Mouse (Mus musculus) CD8-positive naive resting alpha-beta T cell, adult 2 months (primary cell): ENCODE measurements around the gene Ppp1r35.
"Not testable (repeated sequence)": the region's sequence is repeated elsewhere in the genome, so short reads cannot be mapped to it uniquely, and the experiment has no call there.

Experiments
- DNase-seq, 2 experiments: peaks; one replicate each; pipeline ENCODE4 v3.0.0; 2022; ENCODE audit warnings: low read depth in 2 of 2, low spot score in 2 of 2

Ppp1r35 gene

DNA sequence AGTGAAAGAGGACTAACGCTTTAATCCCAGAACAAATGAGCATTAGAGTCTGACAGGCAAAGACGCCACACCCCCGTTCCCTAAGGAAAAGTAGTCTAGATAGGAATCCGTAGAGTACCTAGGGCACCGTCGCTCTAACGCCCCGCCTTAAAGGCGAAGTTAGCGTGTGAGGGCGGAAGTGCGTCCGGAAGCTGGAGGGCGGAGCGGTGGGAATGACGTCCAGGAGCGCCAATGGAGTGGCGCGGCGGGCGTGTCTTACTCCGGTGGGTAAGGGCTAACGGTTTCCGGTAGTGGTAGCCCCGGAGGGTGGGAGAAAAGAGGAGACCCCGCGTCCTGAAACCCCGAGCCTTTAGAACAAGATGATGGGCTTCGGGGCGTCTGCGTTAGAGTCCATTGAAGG lies at the start of gene Ppp1r35:
Ppp1r35 (plus strand) TSS at position 215 of the 400 bp plus-strand sequence.
- peak; percentile 84 to 88 for DNase-seq

DNA sequence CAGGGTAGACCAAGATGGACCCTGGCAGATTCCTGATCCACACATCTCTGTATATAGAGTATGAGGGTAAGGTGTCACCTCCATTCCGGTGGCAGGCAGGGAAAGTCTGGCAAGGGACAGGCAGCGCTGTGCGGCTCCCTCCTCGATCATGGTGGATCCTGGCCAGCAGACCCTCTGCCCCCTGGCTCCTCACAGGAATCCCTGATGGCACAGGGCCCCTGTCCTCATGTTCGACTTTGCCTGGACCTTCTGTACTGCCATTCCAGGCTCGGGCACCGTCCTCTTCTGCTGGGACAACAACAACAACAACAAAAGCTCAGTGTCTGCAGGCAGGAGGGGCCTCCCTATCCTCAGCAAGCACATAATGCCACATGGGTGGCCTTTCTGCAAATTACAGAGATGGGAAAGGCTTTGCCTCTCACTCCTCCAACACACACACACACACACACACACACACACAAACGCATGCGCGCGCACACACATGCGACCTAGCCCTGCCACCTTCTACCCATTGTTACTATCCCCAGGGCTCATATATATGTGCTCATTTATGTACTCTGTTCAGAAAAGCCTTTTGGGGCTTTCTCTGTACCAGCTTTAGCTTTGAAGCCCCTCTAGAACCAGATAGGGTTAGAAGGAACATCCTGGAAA lies 44.9 kb upstream of the Ppp1r35 start:
- no peak for DNase-seq

DNA sequence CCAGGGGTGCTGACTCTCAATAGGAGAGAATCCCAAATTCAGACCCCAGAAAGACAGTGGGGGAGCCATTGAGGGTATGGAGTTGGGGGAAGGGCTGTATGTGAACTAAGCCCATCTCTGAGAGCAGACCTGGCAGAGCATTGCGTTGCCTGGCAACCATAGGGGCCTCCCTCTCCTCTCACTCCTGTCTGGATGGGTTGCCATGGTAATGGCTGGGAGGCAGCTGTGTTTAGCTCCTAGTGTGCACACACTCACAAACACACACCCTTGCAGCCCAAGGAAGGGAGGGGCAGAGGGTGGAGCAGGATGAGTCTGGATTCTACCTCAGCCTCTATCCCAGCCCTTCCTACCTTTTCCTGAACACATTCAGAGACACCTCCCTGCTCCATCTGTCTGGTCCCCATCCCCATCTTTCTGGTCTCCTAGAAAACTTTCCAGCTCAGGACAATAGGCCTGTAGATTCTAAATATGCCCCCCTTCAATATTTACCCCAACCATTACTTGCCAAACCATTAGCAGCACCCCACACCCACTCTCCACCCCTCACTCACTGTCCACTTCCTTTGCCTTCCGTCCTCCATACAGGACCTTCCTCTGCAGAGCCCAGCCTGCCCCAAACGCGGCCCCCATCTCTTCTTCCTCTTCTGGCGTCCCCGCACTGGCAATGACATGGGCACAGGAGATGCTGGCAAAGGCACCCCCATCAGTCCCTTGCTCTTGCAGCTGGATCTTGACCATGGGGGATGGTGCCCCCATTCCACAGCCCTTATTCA lies 44.2 kb upstream of the Ppp1r35 start:
- no peak for DNase-seq

DNA sequence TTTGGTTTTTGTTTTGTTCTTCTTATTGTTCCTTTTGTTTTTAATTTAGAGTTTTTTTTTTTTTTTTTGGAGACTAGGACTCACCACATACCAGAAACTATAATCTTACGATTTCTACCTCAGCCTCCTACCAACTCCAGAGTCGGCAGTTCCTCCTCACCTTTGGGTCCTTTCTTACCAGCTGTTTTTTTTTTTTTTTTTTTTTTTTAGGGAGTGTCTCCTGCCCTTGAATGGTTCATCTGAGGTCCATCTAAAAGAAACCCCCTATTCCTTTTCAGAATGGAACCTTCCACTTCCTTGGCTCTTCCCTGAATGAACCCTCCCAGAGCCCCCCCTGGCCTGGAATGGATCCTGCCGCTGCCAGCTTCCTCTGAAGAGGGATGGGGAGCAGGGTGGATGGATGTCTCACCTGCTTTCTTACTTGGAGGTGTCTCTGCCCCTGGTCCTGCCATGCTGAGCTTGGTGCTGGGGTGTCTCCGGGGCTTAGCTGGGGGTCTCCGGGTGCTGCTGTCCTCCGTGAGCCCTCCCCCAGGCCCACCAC lies 41.2 kb upstream of the Ppp1r35 start:
- no peak for DNase-seq

DNA sequence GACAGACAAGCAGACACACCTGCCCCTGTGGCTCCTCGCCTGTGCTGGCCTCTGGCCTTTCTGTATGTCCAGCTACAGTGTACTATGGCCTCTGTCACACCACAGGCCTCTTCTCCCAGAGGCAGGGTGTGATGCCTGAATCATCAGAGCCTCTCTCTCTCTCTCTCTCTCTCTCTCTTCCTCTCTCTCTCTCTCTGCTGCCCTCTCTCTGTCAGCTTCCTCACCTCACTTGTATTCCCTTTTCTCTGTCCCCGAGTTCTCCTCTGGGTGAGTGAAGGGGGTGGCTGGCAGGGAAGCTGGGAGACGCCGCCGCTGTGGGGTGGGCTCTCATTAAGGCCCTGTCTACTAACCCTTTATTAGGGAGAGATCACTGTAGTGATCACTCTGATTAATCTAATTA lies 40.1 kb upstream of the Ppp1r35 start:
- DNase-seq: no peak

DNA sequence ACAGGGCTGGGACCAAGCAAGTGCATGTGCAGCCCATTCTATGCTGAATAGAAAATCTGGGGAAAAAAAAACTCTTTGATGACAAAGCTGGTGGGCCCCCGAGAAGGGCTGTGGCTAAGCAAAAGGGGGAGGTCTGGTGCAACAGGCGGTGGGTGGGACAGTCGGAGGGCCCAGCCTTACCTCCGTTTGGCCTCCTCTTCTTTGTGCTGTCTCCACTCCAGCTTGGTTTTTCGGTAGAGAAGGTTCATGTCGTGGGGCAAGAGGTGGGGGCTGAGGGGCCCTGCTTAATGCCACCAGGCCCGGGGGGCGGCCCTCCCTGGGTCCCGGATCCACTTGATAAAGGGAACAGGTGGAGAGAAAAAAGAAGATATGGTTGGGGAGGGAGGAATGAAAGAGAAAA lies 39.2 kb upstream of the Ppp1r35 start:
- no peak for DNase-seq

DNA sequence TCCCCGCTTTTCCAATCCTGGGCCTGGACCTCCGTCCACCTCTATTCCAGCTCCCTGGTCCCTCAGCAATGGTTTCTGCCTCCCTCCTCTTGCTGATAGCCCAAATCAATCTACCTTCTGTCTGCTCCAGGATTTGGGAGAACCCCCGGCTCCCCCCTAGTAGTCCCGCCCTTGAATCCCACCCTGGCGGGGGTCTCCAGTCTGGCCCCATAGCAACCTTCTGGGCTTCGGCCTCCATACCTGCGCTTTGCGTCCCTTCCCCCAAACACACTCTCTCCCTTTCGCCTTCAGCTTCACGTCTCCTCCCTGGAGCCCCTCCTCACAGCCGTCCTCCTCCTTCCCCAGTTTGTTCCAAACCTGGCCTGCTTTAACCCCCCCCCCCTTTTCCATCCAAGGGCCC lies 38.1 kb upstream of the Ppp1r35 start:
- DNase-seq: no peak

DNA sequence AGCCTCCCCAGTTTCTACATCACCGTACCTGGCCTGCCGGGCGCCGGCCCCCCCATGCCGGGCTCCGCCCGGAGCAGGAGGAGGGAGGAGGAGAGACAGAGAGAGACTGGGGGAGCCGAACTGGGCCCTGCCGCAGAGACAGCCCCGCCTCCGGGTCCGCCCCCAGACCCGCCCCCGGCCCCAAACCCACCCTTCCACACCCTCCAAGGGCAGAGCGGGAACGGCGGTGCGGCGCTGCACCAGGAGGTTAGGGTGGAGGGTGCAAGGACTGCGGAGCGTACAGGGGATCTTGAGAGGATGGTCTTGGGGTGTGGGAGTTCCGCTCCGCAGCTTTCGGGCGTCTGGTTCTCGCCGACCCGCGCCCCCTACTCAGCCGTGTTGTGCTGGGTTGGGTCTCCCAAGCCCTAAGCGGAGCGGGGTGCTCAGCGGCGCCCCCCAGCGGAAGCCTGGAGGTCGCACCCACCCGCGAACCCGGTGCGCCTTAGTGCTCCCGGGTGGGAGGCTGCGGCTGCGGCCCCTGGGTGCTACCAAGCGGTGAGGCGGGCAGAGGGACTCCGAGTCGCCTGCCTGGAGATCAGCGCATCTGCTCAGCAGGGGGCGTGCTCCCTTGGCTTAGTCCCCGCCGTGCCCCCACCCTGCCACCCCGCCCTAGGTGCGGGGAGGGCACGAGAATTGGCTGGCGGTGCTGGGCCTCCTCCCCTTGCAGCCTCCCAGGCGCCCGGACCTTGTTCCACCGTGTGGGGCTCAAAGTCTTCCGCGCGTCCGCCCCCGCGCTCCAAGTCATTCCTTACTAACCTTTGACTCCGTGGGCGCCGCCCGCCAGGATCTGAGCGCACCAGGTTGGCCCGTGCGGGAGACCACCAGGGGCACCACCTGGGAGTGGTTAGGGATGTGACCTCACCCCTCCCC lies 37.4 kb upstream of the Ppp1r35 start, which contains the start of gene Nyap1:
Nyap1 (minus strand) TSS at position 585 of the 909 bp plus-strand sequence.
- DNase-seq: peak; percentile 75 to 79

DNA sequence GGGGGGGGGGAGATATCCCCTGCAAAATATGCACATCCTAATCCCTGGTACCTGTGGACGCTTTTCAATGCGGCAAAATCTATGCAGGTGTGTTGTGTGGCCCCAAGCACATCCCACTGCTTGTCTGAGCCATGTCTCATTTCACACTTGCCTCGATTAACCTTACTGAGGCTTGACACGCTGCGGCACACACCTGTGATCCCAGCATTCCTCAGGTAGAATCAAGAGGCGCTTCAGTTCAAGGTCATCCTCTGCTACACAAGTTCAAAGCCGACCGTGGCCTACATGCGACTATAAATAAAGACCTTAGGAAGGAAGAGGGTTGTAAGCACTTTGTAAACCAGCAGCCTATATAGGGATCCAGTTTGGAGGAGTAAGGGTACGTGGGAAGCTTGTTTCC lies 36.6 kb upstream of the Ppp1r35 start:
- DNase-seq: no peak

DNA sequence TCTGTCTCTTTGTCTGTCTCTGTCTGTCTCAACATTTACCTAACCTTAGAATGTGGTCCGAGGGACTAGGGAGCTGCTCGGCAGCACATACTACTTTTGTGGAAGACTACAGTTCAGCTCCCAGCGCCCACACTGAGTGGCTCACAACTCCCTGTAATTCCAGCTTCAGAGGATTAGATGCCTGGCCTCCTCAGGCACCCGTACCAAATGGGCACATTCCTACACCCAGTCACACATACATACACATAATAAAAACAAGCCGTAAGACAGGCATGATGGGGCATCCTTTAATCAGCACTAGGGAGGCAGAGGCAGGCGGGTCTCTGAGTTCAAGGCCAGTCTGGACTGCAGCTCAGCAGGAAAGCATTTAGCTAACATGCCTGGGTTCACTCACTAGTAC lies 35.8 kb upstream of the Ppp1r35 start:
- DNase-seq: no peak

DNA sequence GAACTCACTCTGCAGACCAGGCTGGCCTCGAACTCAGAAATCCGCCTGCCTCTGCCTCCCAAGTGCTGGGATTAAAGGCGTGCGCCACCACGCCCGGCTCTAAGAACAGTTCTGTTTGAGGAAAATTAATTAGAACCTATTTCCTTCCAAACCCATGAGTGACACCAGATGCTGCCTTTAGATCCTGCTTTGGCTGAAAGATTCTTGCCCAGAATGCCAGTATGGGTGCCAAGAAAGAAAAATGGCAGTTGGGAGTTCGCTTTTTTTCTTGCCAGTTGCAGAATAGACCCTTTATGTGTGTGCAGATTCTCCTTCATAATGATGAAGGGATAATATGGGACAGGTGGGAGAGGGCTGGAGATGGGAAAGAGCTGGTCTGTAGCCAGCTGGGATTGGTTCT lies 34.5 kb upstream of the Ppp1r35 start:
- no peak for DNase-seq

DNA sequence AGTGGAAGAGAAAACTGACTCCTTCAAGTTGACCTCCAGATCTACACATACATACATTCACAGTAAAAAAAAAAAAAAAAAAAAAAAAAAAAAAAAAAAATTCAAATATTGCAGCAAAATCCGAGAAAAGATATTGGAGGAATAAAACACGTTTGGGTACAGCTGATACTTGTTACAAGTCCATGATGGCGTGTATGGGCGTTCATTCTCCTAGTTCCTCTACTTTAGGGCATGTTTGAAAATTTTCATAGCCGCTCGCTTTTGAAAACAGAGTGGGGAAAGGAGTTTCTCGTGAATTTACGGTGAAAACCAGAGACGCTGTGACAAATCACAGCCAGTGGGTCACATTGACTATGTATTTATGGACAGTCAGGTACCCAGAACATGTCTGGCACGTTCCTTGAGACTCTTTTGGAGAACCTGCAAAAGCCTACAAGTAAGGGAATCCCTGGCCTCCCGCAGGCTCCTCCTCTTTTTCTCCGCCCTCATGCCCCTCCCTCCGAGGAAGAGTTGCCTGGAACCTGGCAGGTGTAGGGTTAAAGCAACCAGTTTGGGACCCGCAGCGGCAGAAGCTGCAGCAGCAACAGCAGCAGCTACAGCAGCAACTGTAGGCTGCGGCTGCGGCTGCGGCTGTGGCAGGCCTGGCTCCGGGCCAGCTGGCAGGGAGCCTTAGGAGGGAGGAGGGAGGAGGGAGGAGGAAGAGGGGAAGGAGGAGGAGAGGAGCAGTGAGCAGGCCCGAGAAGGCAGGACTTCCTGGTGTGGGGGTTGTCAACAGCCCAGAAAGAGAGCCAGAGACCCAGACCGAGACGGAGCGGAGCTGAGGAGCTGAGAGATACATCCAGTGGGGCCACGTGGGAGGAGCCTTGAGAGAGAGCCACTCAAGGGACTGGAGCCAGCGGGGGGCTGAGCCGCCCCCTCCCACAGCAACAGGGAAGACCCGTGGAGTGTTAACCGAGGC lies 33.2 kb upstream of the Ppp1r35 start, which contains the start of gene Tsc22d4:
Tsc22d4 (plus strand) TSS at position 517 of the 958 bp plus-strand sequence.
- DNase-seq: peak; percentile 88

DNA sequence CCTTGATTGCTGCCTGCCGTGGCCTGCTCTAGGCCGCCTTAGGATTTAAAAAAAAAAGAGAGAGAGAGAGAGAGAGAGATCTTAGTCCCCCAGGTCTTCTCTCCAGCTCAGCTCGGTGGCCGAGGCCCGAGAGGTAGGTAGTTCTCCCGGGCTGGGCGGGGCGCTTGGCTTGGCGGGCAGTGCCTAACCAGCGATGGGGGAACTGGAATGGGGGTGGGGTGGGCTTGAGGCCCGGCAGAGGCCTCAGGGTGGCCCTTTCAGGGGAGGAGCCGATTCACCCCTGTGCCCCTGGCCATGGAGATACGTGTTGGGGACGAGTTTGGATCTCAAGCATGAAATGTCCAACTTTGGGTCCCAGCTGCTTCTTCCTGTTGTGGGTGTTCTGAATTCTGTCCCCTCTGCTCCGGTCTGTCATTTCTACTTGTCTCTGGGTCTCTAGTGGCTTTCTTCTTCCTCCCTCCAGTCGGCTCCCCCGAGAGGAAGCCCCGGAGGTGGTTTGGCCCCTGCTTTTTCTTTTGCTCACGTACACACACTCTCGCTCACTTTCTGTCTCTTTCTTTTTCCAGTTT lies 32.3 kb upstream of the Ppp1r35 start:
- peak; percentile 29 to 54 for DNase-seq

DNA sequence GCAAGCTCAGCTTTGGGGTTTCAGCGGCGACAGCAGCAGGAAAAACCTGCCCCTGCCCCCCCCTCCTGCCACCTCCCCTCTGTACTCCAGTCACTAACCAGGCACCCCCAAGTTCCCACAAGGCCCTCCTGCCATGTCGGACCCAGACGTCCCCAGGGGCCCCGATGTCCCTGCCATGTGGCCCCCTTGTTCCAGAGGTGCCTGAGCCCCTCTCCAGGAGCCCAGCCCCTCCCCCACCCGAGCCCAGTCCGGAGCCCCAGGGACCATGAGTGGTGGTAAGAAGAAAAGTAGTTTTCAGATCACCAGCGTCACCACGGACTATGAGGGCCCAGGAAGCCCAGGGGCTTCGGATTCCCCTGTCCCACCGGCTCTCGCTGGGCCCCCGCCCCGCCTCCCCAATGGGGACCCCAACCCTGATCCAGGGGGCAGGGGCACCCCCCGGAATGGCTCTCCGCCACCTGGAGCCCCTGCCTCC lies 31.8 kb upstream of the Ppp1r35 start:
- DNase-seq: no peak

DNA sequence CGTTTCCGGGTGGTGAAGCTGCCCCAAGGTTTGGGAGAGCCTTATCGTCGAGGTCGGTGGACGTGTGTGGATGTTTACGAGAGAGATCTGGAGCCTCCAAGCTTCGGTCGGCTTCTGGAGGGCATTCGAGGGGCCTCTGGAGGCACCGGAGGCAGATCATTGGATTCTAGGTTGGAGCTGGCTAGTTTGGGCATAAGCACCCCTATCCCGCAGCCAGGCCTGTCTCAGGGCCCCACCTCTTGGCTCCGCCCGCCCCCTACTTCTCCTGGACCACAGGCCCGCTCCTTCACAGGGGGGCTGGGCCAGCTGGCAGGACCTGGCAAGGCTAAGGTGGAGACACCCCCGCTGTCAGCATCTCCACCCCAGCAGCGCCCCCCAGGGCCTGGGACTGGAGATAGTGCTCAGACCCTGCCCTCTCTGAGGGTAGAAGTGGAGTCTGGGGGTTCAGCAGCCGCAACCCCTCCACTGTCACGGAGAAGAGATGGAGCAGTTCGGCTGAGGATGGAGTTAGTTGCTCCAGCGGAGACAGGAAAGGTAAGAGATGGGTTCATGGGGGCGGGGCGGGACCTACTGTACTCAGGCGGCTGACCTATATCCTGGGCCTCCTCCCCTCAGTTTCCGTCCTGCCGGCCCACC lies 31.2 kb upstream of the Ppp1r35 start:
- DNase-seq: peak; percentile 25 to 36

DNA sequence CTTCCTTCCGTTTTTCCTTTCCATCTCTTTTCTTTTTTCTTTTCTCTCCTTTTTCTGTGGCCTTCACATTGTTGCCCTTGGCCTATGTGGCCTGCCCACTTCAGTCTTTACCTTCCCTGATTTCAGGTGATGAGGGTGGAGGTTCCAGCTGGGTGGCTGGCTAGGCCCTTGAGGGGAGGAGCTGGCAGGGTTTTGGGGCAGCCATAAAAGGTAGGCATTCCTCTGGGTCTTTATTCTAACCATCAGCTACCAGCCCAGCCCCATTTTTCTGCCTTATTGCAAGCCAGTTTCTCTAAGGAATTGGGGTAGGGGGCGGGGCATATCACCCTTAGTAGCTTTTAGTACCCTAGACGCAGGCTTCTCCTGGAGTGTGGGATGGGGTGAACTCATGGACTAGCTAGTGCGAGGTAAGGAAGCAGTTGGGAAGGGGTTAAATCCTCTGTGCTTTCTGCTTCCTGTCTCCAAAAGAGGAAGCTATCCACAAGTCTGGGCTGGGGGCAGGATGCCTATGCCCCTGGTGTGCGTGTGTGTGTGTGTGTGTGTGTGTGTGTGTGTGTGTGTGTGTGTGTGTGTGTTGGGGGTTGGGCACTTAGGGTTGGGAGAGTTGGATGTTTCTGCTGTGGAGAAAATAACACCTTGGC lies 30.4 kb upstream of the Ppp1r35 start:
- DNase-seq: peak in 1 of 2 experiments; percentile 15

DNA sequence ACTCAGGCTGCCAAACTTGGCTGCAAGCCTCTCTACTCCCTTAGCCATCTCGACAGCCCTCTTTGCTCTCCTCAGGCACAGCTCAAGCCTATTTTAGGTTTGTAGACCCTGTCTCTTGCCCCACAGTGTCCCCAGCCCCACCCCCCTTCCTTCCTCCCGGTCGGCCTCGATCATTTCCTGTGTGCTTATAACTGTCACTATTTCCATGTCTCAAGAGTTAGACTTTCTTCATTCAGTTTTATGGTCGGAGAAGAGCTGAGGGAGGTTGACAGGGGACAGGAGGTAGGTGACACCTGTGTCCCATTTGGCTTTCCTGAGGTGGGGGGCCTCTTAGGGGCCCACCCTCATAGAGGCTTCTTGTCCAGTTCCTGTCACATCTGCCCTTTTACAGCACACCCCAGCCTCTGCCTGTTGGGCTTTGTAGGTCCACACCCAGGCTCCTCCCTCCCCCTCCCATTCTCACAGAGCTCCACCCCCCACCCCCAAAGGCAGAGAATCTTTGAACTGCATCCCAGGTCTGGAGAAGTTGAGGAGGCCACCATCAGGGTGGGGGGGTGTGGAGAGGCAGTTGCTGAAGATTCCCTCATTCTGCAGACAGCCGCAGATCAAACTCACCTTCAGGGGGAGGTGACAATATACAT lies 29.3 kb upstream of the Ppp1r35 start:
- no peak for DNase-seq

DNA sequence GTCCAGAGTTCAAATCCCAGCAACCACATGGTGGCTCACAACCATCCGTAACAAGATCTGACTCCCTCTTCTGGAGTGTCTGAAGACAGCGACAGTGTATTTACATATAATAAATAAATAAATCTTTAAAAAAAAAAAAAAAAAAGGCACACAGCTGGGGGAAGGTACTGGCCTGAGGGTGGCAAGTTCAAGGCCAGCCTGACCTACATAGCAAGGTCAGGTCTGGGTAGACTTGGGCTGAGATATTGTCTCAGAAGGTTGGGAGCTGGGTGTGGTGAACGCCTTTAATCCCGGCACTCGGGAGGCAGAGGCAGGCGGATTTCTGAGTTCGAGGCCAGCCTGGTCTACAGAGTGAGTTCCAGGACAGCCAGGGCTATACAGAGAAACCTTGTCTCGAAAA lies 28.4 kb upstream of the Ppp1r35 start:
- DNase-seq: not testable (repeated sequence)
